Mouse (Mus musculus) midbrain, embryonic 11.5 days (tissue): Measurements from ENCODE around the gene Gm11007. TPM values are rescaled to one million over a fixed set of nuclear protein-coding genes. Genes with fewer than 3 reads are reported as not detected.
"Not testable (repeated sequence)": the region's sequence is repeated elsewhere in the genome, so short reads cannot be mapped to it uniquely, and the experiment has no call there.

Source experiments
- ATAC-seq: fragments of 200-750 bp; cut with Nextera tagmentation; 2 replicates; pipeline ENCODE4 v1.8.0; 2017; ENCODE audit warnings: moderate TSS enrichment, moderate library complexity; ENCODE audit not compliant: low FRiP score
- DNase-seq: peaks from one replicate; pipeline ENCODE4 v3.0.0; 2015; ENCODE audit warnings: low spot score; ENCODE audit errors: missing footprints
- H3K27ac ChIP-seq: fragments of 300-500 bp; sonication (generic); 2 replicates; pipeline ENCODE4 v1.5.1; 2014; ENCODE audit warnings: low read depth, low read length
- H3K27me3 ChIP-seq: fragments of 300-500 bp; sonication (generic); 2 replicates; pipeline ENCODE4 v1.6.1; 2014; ENCODE audit warnings: mild to moderate bottlenecking, low read length, moderate library complexity, mixed read lengths; ENCODE audit not compliant: control insufficient read depth, insufficient read depth
- H3K36me3 ChIP-seq: fragments of 300-500 bp; sonication (generic); 2 replicates; pipeline ENCODE4 v1.6.1; 2014; ENCODE audit warnings: mild to moderate bottlenecking, low read length, moderate library complexity, mixed read lengths; ENCODE audit not compliant: control insufficient read depth, insufficient read depth
- H3K4me1 ChIP-seq: fragments of 300-500 bp; sonication (generic); 2 replicates; pipeline ENCODE4 v1.6.1; 2014; ENCODE audit warnings: low read length; ENCODE audit not compliant: control insufficient read depth, insufficient read depth
- H3K4me2 ChIP-seq: fragments of 300-500 bp; sonication (generic); 2 replicates; pipeline ENCODE4 v1.6.1; 2014; ENCODE audit warnings: mild to moderate bottlenecking, moderate library complexity
- H3K4me3 ChIP-seq: fragments of 300-500 bp; sonication (generic); 2 replicates; pipeline ENCODE4 v1.5.1; 2014; ENCODE audit warnings: low read depth, low read length
- H3K9ac ChIP-seq: fragments of 300-500 bp; sonication (generic); 2 replicates; pipeline ENCODE4 v1.6.1; 2014; ENCODE audit warnings: low read length
- H3K9me3 ChIP-seq: fragments of 300-500 bp; sonication (generic); 2 replicates; pipeline ENCODE4 v1.6.1; 2016; ENCODE audit warnings: low read length; ENCODE audit not compliant: control insufficient read depth
- WGBS: fragments of 180-500 bp; shearing (Covaris S2); extraction: QIAGEN DNeasy Blood & Tissue Kit; methylation state at CpG from one replicate; pipeline ENCODE4 v1.1.7; 2014; 5-methylcytosine and 5-hydroxymethylcytosine counted together
- polyA plus RNA-seq: library from polyadenylated mRNA; unstranded; fragments of >200 nt; fragmentation: Nextera tagmentation; extraction: Ambion mirVana; gene quantifications from 2 replicates; pipeline ENCODE4 v1.2.1, GENCODE M21; 2014

Gm11007 gene
- polyA plus RNA-seq: not detected in 2 replicates

DNA sequence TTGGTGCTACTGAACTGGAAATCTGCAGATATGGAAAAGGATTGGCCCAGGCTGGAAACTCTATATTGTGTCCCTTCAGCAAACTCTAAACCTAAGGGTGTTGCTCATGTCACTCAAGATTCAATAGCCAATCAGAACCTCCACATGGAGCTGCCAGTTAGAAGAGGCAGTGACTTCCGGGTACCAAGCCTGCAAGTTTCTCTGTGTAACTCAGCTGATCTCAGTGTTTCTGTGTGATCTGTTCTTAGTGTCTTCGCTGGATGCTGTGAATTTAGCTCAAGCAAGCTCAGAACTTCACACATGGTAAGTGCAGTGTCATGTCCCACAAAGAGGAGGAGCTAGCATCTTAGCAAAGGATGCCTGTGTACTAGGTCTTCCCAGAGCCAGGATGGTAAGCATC is at the start of gene Gm11007:
Gene Gm11007, plus strand, starts transcription at position 301 of the 400 bp plus-strand sequence.
- ATAC-seq: not testable (repeated sequence)
- WGBS: no CpG with 5 or more reads among the region's 2 CpGs

More for the DNA sequence above, at the start of gene Gm11007:
- not testable (repeated sequence) for H3K4me1 ChIP-seq, H3K4me3 ChIP-seq, H3K9me3 ChIP-seq, H3K27me3 ChIP-seq, H3K36me3 ChIP-seq, DNase-seq, H3K4me2 ChIP-seq, H3K9ac ChIP-seq, H3K27ac ChIP-seq

Other genes with a start within 250 kb of the Gm11007 start
- gene Gm4724, start 208.2 kb upstream of the Gm11007 start, polyA plus RNA-seq: 11.1 and 11.2 TPM in 2 replicates
- gene Zfp965, start 174.0 kb upstream of the Gm11007 start, polyA plus RNA-seq: 8.0 and 8.2 TPM in 2 replicates
- 10.5 and 10.8 TPM in 2 replicates for gene Zfp969, start 59.7 kb downstream of the Gm11007 start, polyA plus RNA-seq
- not detected in 2 replicates for gene Gm2007, start 97.6 kb downstream of the Gm11007 start, polyA plus RNA-seq
- 3.6 TPM in 1 of 2 replicates, not detected in the other for gene Gm14288, start 157.1 kb downstream of the Gm11007 start, polyA plus RNA-seq
- gene Gm6710, start 225.2 kb downstream of the Gm11007 start, polyA plus RNA-seq: 29.2 and 31.9 TPM in 2 replicates